Mouse (Mus musculus) brain, embryonic 14.5 days (tissue): ENCODE results near the gene Hipk4.
A peak's percentile ranks its signal among the peaks of the same experiment; 100 is the strongest.

Source experiments
- CTCF ChIP-seq: fragments of 200-500 bp; IDR thresholded peaks from 2 replicates; pipeline ENCODE4 v1.5.1; 2012; ENCODE audit warnings: inconsistent platforms, mild to moderate bottlenecking, moderate library complexity, borderline replicate concordance; ENCODE audit not compliant: insufficient read depth, insufficient read length; ENCODE audit errors: extremely low read depth
- POLR2A ChIP-seq: fragments of 200-500 bp; IDR thresholded peaks from 2 replicates; pipeline ENCODE4 v1.6.1; 2012; ENCODE audit warnings: mild to moderate bottlenecking, inconsistent platforms, borderline replicate concordance; ENCODE audit not compliant: poor library complexity, insufficient read depth, insufficient read length, severe bottlenecking; ENCODE audit errors: extremely low read depth

- TF ChIP-seq CTCF (peak; percentile 59), POLR2A (no peak)
Observed at GRCm38 (mm10) chr7:27490543-27491329, 32.3 kb upstream of the Hipk4 start.
